Mouse (Mus musculus) R1 (cell line): ENCODE results near the gene Gmpr2.

Experiments used
- DNase-seq: peaks from one replicate; pipeline ENCODE4 v3.0.0-alpha.2; 2018; ENCODE audit warnings: low read depth, low spot score

Gmpr2 gene

GRCm38 (mm10) chr14:55724411-55724871, 52.7 kb downstream of the Gmpr2 start:
- no peak for DNase-seq

- DNase-seq = no peak
Observed at GRCm38 (mm10) chr14:55726261-55726660, 54.5 kb downstream of the Gmpr2 start.

- DNase-seq = no peak
Observed at GRCm38 (mm10) chr14:55727889-55728685, 56.3 kb downstream of the Gmpr2 start.
